Mouse (Mus musculus) limb, embryonic 11.5 days (tissue): ENCODE measurements at regions not wholly inside any gene's neighbourhood (a gene's known extent, or its start where the extent isn't known, plus 50 kb on each side); places are given as distances from the start of the nearest gene placed in this dataset.

ENCODE experiments used
- ATAC-seq: fragments of 200-750 bp; cut with Nextera tagmentation; 2 replicates; pipeline ENCODE4 v1.8.0; 2017; ENCODE audit warnings: low read depth; ENCODE audit not compliant: insufficient number of reproducible peaks, low FRiP score, low TSS enrichment
- DNase-seq: peaks from one replicate; pipeline ENCODE4 v3.0.0-alpha.2; 2015; ENCODE audit warnings: low spot score
- H3K27ac ChIP-seq: fragments of 300-500 bp; sonication (generic); replicated peaks from 2 replicates; pipeline ENCODE4 v1.5.1; 2014; ENCODE audit warnings: low read depth, mild to moderate bottlenecking, low read length
- H3K27me3 ChIP-seq: fragments of 300-500 bp; sonication (generic); 2 replicates; pipeline ENCODE4 v1.6.1; 2014; ENCODE audit warnings: mild to moderate bottlenecking, low read length, mixed read lengths; ENCODE audit not compliant: control insufficient read depth, insufficient read depth
- H3K36me3 ChIP-seq: fragments of 300-500 bp; sonication (generic); 2 replicates; pipeline ENCODE4 v1.6.1; 2014; ENCODE audit warnings: mild to moderate bottlenecking, low read length, moderate library complexity, mixed read lengths; ENCODE audit not compliant: control insufficient read depth, insufficient read depth
- H3K4me1 ChIP-seq: fragments of 300-500 bp; sonication (generic); 2 replicates; pipeline ENCODE4 v1.6.1; 2014; ENCODE audit warnings: low read length, mixed read lengths; ENCODE audit not compliant: control insufficient read depth, insufficient read depth
- H3K4me2 ChIP-seq: fragments of 300-500 bp; sonication (generic); 2 replicates; pipeline ENCODE4 v1.6.1; 2014; ENCODE audit warnings: low read depth, mild to moderate bottlenecking, moderate library complexity; ENCODE audit not compliant: severe bottlenecking
- H3K4me3 ChIP-seq: fragments of 300-500 bp; sonication (generic); 2 replicates; pipeline ENCODE4 v1.5.1; 2014; ENCODE audit warnings: low read depth, low read length
- H3K9ac ChIP-seq: fragments of 300-500 bp; sonication (generic); 2 replicates; pipeline ENCODE4 v1.6.1; 2014; ENCODE audit warnings: mild to moderate bottlenecking, low read length
- H3K9me3 ChIP-seq: fragments of 300-500 bp; sonication (generic); 2 replicates; pipeline ENCODE4 v1.6.1; 2016; ENCODE audit warnings: low read length; ENCODE audit not compliant: control insufficient read depth
- WGBS: fragments of 180-500 bp; shearing (Covaris S2); extraction: QIAGEN DNeasy Blood & Tissue Kit; methylation state at CpG from one replicate; pipeline ENCODE4 v1.1.7; 2014; 5-methylcytosine and 5-hydroxymethylcytosine counted together

GRCm38 (mm10) chr7:121257466-121257865 is 134.2 kb upstream of the Hs3st2 start:
- Histone ChIP-seq H3K4me1 (no peaks in the 10 kb centered on the region), H3K27me3 (no peaks in the 10 kb centered on the region), H3K36me3 (no peaks in the 10 kb centered on the region), H3K27ac (no peak overlapping the region), H3K4me3 (no peak overlapping the region), H3K4me2 (no peak overlapping the region), H3K9ac (no peak overlapping the region), H3K9me3 (no peaks in the 10 kb centered on the region)
- DNase-seq (no peak), ATAC-seq (no peak)
- WGBS = 87% methylated on average over 2 of the region's 2 CpGs

GRCm38 (mm10) chr7:121258826-121259496 is 132.7 kb upstream of the Hs3st2 start:
- Histone ChIP-seq H3K4me3 (no peak overlapping the region), H3K9me3 (no peaks in the 10 kb centered on the region), H3K27me3 (no peaks in the 10 kb centered on the region), H3K4me2 (no peak overlapping the region), H3K27ac (no peak overlapping the region), H3K36me3 (no peaks in the 10 kb centered on the region), H3K9ac (no peak overlapping the region), H3K4me1 (no peaks in the 10 kb centered on the region)
- ATAC-seq (no peak), DNase-seq (peak; percentile 57)
- 51% methylated on average over 12 of the region's 12 CpGs for WGBS

GRCm38 (mm10) chr7:121259497-121260009 is 132.1 kb upstream of the Hs3st2 start:
- Histone ChIP-seq H3K36me3 (no peaks in the 10 kb centered on the region), H3K27me3 (no peaks in the 10 kb centered on the region), H3K9me3 (no peaks in the 10 kb centered on the region), H3K4me2 (no peak overlapping the region), H3K4me3 (no peak overlapping the region), H3K9ac (no peak overlapping the region), H3K27ac (no peak overlapping the region), H3K4me1 (no peaks in the 10 kb centered on the region)
- DNase-seq (no peak), ATAC-seq (no peak)
- WGBS = 89% methylated on average over 21 of the region's 21 CpGs

- ATAC-seq (no peak), DNase-seq (no peak)
- Histone ChIP-seq H3K4me1 (no peaks in the 10 kb centered on the region), H3K4me3 (no peak overlapping the region), H3K27ac (no peak overlapping the region), H3K4me2 (no peak overlapping the region), H3K27me3 (no peaks in the 10 kb centered on the region), H3K9ac (no peak overlapping the region), H3K9me3 (no peaks in the 10 kb centered on the region), H3K36me3 (no peaks in the 10 kb centered on the region)
- WGBS = 81% methylated on average over 2 of the region's 2 CpGs
These were observed 122.3 kb upstream of the Hs3st2 start for GRCm38 (mm10) chr7:121269358-121269757.

- Histone ChIP-seq H3K27me3 (no peaks in the 10 kb centered on the region), H3K4me1 (no peaks in the 10 kb centered on the region), H3K36me3 (no peaks in the 10 kb centered on the region), H3K4me2 (no peak overlapping the region), H3K27ac (no peak overlapping the region), H3K9me3 (no peaks in the 10 kb centered on the region), H3K4me3 (no peak overlapping the region), H3K9ac (no peak overlapping the region)
- ATAC-seq (no peak), DNase-seq (no peak)
- 41% methylated on average over 1 of the region's 1 CpGs for WGBS
These were observed 111.1 kb upstream of the Hs3st2 start for GRCm38 (mm10) chr7:121280597-121280996.

GRCm38 (mm10) chr7:121282154-121282553 is 109.5 kb upstream of the Hs3st2 start:
- H3K4me3 ChIP-seq = no peak overlapping the region
- H3K27me3 ChIP-seq = no peaks in the 10 kb centered on the region
- WGBS = 56% methylated on average over 7 of the region's 7 CpGs
- DNase-seq = no peak
- no peaks in the 10 kb centered on the region for H3K36me3 ChIP-seq
- no peak overlapping the region for H3K27ac ChIP-seq
- H3K9ac ChIP-seq = no peak overlapping the region
- no peaks in the 10 kb centered on the region for H3K4me1 ChIP-seq
- H3K4me2 ChIP-seq = no peak overlapping the region
- no peak for ATAC-seq
- H3K9me3 ChIP-seq = no peaks in the 10 kb centered on the region

GRCm38 (mm10) chr7:121289737-121290136 is 101.9 kb upstream of the Hs3st2 start:
- H3K36me3 ChIP-seq = no peaks in the 10 kb centered on the region
- H3K4me2 ChIP-seq = no peak overlapping the region
- H3K9me3 ChIP-seq = no peaks in the 10 kb centered on the region
- H3K27ac ChIP-seq = no peak overlapping the region
- WGBS = 83% methylated on average over 16 of the region's 16 CpGs
- no peak overlapping the region for H3K9ac ChIP-seq
- no peak overlapping the region for H3K4me3 ChIP-seq
- no peak for DNase-seq
- no peaks in the 10 kb centered on the region for H3K27me3 ChIP-seq
- H3K4me1 ChIP-seq = no peaks in the 10 kb centered on the region
- ATAC-seq = no peak

GRCm38 (mm10) chr7:121296151-121296695 is 95.4 kb upstream of the Hs3st2 start:
- H3K36me3 ChIP-seq = no peaks in the 10 kb centered on the region
- no peaks in the 10 kb centered on the region for H3K4me1 ChIP-seq
- DNase-seq (no peak), ATAC-seq (no peak)
- H3K9ac ChIP-seq = no peak overlapping the region
- no peaks in the 10 kb centered on the region for H3K27me3 ChIP-seq
- no peaks in the 10 kb centered on the region for H3K9me3 ChIP-seq
- no peak overlapping the region for H3K27ac ChIP-seq
- no peak overlapping the region for H3K4me3 ChIP-seq
- 82% methylated on average over 3 of the region's 3 CpGs for WGBS
- H3K4me2 ChIP-seq = no peak overlapping the region
